Mouse (Mus musculus): ENCODE results near the gene Tpo. TPM values are rescaled to one million over a fixed set of nuclear protein-coding genes. Genes with fewer than 3 reads are reported as not detected.

Tpo gene
- polyA plus RNA-seq, 1 experiment from 2014 or later: not detected

- Histone ChIP-seq H3K27ac (replicated peaks; ENCODE audit: low read depth, low read length) (no peak overlapping the region), H3K9ac (replicated peaks; ENCODE audit: low read length) (no peak overlapping the region), H3K4me3 (ENCODE audit: low read depth, low read length) (no peak overlapping the region), H3K27me3 (ENCODE audit: control insufficient read depth, insufficient read depth, low read length) (no peaks in the 10 kb centered on the region), H3K4me1 (ENCODE audit: control insufficient read depth, insufficient read depth, low read length) (no peaks in the 10 kb centered on the region), H3K9me3 (replicated peaks; ENCODE audit: control insufficient read depth, low read length) (no peaks in the 10 kb centered on the region), H3K4me2 (ENCODE audit: low read depth, low read length) (no peak overlapping the region), H3K36me3 (replicated peaks; ENCODE audit: control insufficient read depth, insufficient read depth, low read depth, low read length) (no peaks in the 10 kb centered on the region)
- WGBS: 25% methylated on average over 4 of the region's 4 CpGs
- DNase-seq (ENCODE audit: low spot score): peak; percentile 60
- ATAC-seq (replicated peaks; ENCODE audit: insufficient number of reproducible peaks, low FRiP score, low TSS enrichment, low read depth): no peak
Measured at GRCm38 (mm10) chr12:30040150-30040549, 92.3 kb downstream of the Tpo start.

DNA sequence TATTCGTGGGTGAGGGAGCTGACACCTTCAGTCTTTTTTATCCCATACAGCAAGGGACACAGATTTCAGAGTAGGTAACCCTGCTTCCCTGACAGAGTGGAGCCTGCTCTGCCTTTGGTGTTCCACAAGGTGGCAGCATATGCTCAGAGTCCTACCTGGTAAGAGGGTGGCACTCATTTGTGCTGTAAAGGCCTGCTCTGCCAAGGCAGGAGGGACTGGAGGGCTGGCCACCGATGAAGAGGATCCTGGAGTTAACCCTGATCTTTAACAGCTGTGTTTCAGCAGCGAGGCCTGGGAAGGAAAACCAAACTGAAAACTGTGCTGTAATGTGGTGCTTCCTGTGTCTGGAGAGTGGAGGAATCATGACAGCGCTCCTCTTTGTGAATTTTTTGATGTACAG lies 92.9 kb downstream of the Tpo start:
- Histone ChIP-seq H3K9ac (replicated peaks; ENCODE audit: low read length) (no peak overlapping the region), H3K27me3 (ENCODE audit: control insufficient read depth, insufficient read depth, low read length) (no peaks in the 10 kb centered on the region), H3K4me1 (ENCODE audit: control insufficient read depth, insufficient read depth, low read length) (no peaks in the 10 kb centered on the region), H3K4me2 (ENCODE audit: low read depth, low read length) (no peak overlapping the region), H3K27ac (replicated peaks; ENCODE audit: low read depth, low read length) (no peak overlapping the region), H3K36me3 (replicated peaks; ENCODE audit: control insufficient read depth, insufficient read depth, low read depth, low read length) (no peaks in the 10 kb centered on the region), H3K4me3 (ENCODE audit: low read depth, low read length) (no peak overlapping the region), H3K9me3 (replicated peaks; ENCODE audit: control insufficient read depth, low read length) (no peaks in the 10 kb centered on the region)
- DNase-seq (ENCODE audit: low spot score) (peak; percentile 67), ATAC-seq (replicated peaks; ENCODE audit: insufficient number of reproducible peaks, low FRiP score, low TSS enrichment, low read depth) (0 out of 2 replicates have a peak, but pooled peaks have one; percentile 29)
- 49% methylated on average over 4 of the region's 4 CpGs for WGBS

DNA sequence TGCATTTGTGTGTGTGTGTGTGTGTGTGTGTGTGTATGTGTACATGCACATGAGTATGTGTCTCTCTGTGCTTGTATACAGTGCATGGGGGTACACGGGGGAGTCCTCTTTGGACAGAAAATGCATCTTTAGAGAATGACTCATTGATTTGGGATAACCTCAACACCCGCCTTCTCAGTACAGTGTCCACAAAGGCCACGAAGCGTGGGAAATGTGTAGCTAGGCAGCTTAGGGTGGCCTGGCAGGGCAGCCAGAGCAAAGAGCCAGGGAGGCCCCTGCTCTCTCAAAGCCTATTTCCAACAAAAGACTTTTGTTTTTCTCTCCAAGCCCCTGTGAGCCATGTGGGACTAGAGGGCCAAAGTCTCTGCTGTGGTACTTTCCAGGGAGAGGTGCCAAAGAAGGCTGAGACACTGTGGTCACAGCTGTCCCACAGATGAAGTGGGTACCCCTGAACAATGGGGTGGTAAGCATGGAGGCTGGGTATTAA lies 95.8 kb downstream of the Tpo start:
- no peaks in the 10 kb centered on the region for H3K27me3 ChIP-seq (ENCODE audit: control insufficient read depth, insufficient read depth, low read length)
- no peaks in the 10 kb centered on the region for H3K4me1 ChIP-seq (ENCODE audit: control insufficient read depth, insufficient read depth, low read length)
- H3K9me3 ChIP-seq (replicated peaks; ENCODE audit: control insufficient read depth, low read length): no peaks in the 10 kb centered on the region
- H3K27ac ChIP-seq (replicated peaks; ENCODE audit: low read depth, low read length): no peak overlapping the region
- H3K4me3 ChIP-seq (ENCODE audit: low read depth, low read length): no peak overlapping the region
- no peak overlapping the region for H3K4me2 ChIP-seq (ENCODE audit: low read depth, low read length)
- 62% methylated on average over 4 of the region's 4 CpGs for WGBS
- H3K36me3 ChIP-seq (replicated peaks; ENCODE audit: control insufficient read depth, insufficient read depth, low read depth, low read length): no peaks in the 10 kb centered on the region
- H3K9ac ChIP-seq (replicated peaks; ENCODE audit: low read length): no peak overlapping the region
- no peak for DNase-seq (ENCODE audit: low spot score)
- ATAC-seq (replicated peaks; ENCODE audit: insufficient number of reproducible peaks, low FRiP score, low TSS enrichment, low read depth): no peak

GRCm38 (mm10) chr12:30035841-30036568 lies 96.4 kb downstream of the Tpo start:
- Histone ChIP-seq H3K9ac (replicated peaks; ENCODE audit: low read length) (no peak overlapping the region), H3K4me3 (ENCODE audit: low read depth, low read length) (no peak overlapping the region), H3K27ac (replicated peaks; ENCODE audit: low read depth, low read length) (no peak overlapping the region), H3K36me3 (replicated peaks; ENCODE audit: control insufficient read depth, insufficient read depth, low read depth, low read length) (no peaks in the 10 kb centered on the region), H3K4me2 (ENCODE audit: low read depth, low read length) (no peak overlapping the region), H3K9me3 (replicated peaks; ENCODE audit: control insufficient read depth, low read length) (no peaks in the 10 kb centered on the region), H3K4me1 (ENCODE audit: control insufficient read depth, insufficient read depth, low read length) (no peaks in the 10 kb centered on the region), H3K27me3 (ENCODE audit: control insufficient read depth, insufficient read depth, low read length) (no peaks in the 10 kb centered on the region)
- ATAC-seq (replicated peaks; ENCODE audit: insufficient number of reproducible peaks, low FRiP score, low TSS enrichment, low read depth) (no peak), DNase-seq (ENCODE audit: low spot score) (no peak)

GRCm38 (mm10) chr12:30035406-30035805 lies 97.0 kb downstream of the Tpo start:
- ATAC-seq (replicated peaks; ENCODE audit: insufficient number of reproducible peaks, low FRiP score, low TSS enrichment, low read depth): no peak
- Histone ChIP-seq H3K9me3 (replicated peaks; ENCODE audit: control insufficient read depth, low read length) (no peaks in the 10 kb centered on the region), H3K27ac (replicated peaks; ENCODE audit: low read depth, low read length) (no peak overlapping the region)

GRCm38 (mm10) chr12:30034681-30035080 lies 97.7 kb downstream of the Tpo start:
- Histone ChIP-seq H3K4me3 (ENCODE audit: low read depth, low read length) (no peak overlapping the region), H3K4me1 (ENCODE audit: control insufficient read depth, insufficient read depth, low read length) (no peaks in the 10 kb centered on the region), H3K9me3 (replicated peaks; ENCODE audit: control insufficient read depth, low read length) (no peaks in the 10 kb centered on the region), H3K36me3 (replicated peaks; ENCODE audit: control insufficient read depth, insufficient read depth, low read depth, low read length) (no peaks in the 10 kb centered on the region), H3K27me3 (ENCODE audit: control insufficient read depth, insufficient read depth, low read length) (no peaks in the 10 kb centered on the region), H3K4me2 (ENCODE audit: low read depth, low read length) (no peak overlapping the region), H3K27ac (replicated peaks; ENCODE audit: low read depth, low read length) (no peak overlapping the region), H3K9ac (replicated peaks; ENCODE audit: low read length) (no peak overlapping the region)
- no peak for DNase-seq (ENCODE audit: low spot score)
- 78% methylated on average over 5 of the region's 5 CpGs for WGBS
- no peak for ATAC-seq (replicated peaks; ENCODE audit: insufficient number of reproducible peaks, low FRiP score, low TSS enrichment, low read depth)

More at GRCm38 (mm10) chr12:30035406-30035805, 97.0 kb downstream of the Tpo start:
- H3K27me3 ChIP-seq (ENCODE audit: control insufficient read depth, insufficient read depth, low read length): no peaks in the 10 kb centered on the region
- H3K4me2 ChIP-seq (ENCODE audit: low read depth, low read length): no peak overlapping the region
- DNase-seq (ENCODE audit: low spot score): no peak
- no peak overlapping the region for H3K9ac ChIP-seq (replicated peaks; ENCODE audit: low read length)
- H3K4me1 ChIP-seq (ENCODE audit: control insufficient read depth, insufficient read depth, low read length): no peaks in the 10 kb centered on the region
- no peak overlapping the region for H3K4me3 ChIP-seq (ENCODE audit: low read depth, low read length)
- 41% methylated on average over 1 of the region's 1 CpGs for WGBS
- H3K36me3 ChIP-seq (replicated peaks; ENCODE audit: control insufficient read depth, insufficient read depth, low read depth, low read length): no peaks in the 10 kb centered on the region

- WGBS: 88% methylated on average over 5 of the region's 5 CpGs
- Histone ChIP-seq H3K9ac (replicated peaks; ENCODE audit: low read length) (no peak overlapping the region), H3K4me1 (ENCODE audit: control insufficient read depth, insufficient read depth, low read length) (no peaks in the 10 kb centered on the region), H3K27ac (replicated peaks; ENCODE audit: low read depth, low read length) (no peak overlapping the region), H3K4me3 (ENCODE audit: low read depth, low read length) (no peak overlapping the region), H3K9me3 (replicated peaks; ENCODE audit: control insufficient read depth, low read length) (no peaks in the 10 kb centered on the region), H3K4me2 (ENCODE audit: low read depth, low read length) (no peak overlapping the region), H3K36me3 (replicated peaks; ENCODE audit: control insufficient read depth, insufficient read depth, low read depth, low read length) (no peaks in the 10 kb centered on the region), H3K27me3 (ENCODE audit: control insufficient read depth, insufficient read depth, low read length) (no peaks in the 10 kb centered on the region)
- ATAC-seq (replicated peaks; ENCODE audit: insufficient number of reproducible peaks, low FRiP score, low TSS enrichment, low read depth) (no peak), DNase-seq (ENCODE audit: low spot score) (no peak)
Measured at GRCm38 (mm10) chr12:30030571-30030970, 101.9 kb downstream of the Tpo start.

DNA sequence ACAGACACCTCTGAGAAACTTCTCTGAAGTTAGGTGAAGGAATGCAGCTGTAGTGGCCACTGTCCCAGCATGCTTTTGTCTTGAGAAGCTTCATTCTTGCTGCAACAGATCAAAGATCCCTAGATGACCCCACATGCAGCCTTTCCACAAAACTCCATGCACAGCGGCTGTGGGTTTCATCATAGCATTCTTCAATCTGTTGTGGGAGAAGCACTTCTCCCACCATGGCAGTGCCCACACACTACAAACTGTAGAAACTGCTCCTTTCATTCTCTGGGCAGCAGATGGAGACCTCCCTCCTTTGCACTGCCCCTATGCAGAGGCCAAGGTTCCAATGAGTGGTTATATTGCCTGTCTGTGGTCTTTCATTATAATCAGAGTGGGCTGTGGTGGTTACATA lies 103.3 kb downstream of the Tpo start:
- Histone ChIP-seq H3K9ac (replicated peaks; ENCODE audit: low read length) (no peak overlapping the region), H3K36me3 (replicated peaks; ENCODE audit: control insufficient read depth, insufficient read depth, low read depth, low read length) (no peaks in the 10 kb centered on the region), H3K9me3 (replicated peaks; ENCODE audit: control insufficient read depth, low read length) (no peaks in the 10 kb centered on the region), H3K27me3 (ENCODE audit: control insufficient read depth, insufficient read depth, low read length) (no peaks in the 10 kb centered on the region), H3K27ac (replicated peaks; ENCODE audit: low read depth, low read length) (no peak overlapping the region), H3K4me2 (ENCODE audit: low read depth, low read length) (no peak overlapping the region), H3K4me1 (ENCODE audit: control insufficient read depth, insufficient read depth, low read length) (no peaks in the 10 kb centered on the region), H3K4me3 (ENCODE audit: low read depth, low read length) (no peak overlapping the region)
- DNase-seq (ENCODE audit: low spot score) (no peak), ATAC-seq (replicated peaks; ENCODE audit: insufficient number of reproducible peaks, low FRiP score, low TSS enrichment, low read depth) (no peak)
- WGBS: 86% methylated on average over 1 of the region's 1 CpGs
